Mouse (Mus musculus) lung, adult 18-20 months (tissue): ENCODE results near the gene Jun.

ENCODE experiments used
- DNase-seq, 2 experiments: peaks; one replicate each; pipeline ENCODE4 v3.0.0; 2022; ENCODE audit warnings: mixed read lengths in 2 of 2

The Jun gene

GRCm38 (mm10) chr4:95025847-95026600 lies 26.0 kb downstream of the Jun start:
- DNase-seq: no peak

- DNase-seq: no peak
Measured at GRCm38 (mm10) chr4:95023350-95023953, 28.6 kb downstream of the Jun start.

- peak in 1 of 2 experiments; percentile 38 for DNase-seq
Measured at GRCm38 (mm10) chr4:95021649-95022637, 30.1 kb downstream of the Jun start.

GRCm38 (mm10) chr4:95020201-95020600 lies 31.8 kb downstream of the Jun start:
- no peak for DNase-seq

GRCm38 (mm10) chr4:95018221-95018620 lies 33.8 kb downstream of the Jun start:
- no peak for DNase-seq

- no peak for DNase-seq
Measured at GRCm38 (mm10) chr4:95012706-95013105, 39.3 kb downstream of the Jun start.

- DNase-seq: no peak
Measured at GRCm38 (mm10) chr4:95012256-95012655, 39.8 kb downstream of the Jun start.

GRCm38 (mm10) chr4:95008175-95009057 lies 43.6 kb downstream of the Jun start:
- DNase-seq: peak; percentile 68 to 72

- no peak for DNase-seq
Measured at GRCm38 (mm10) chr4:95007759-95008158, 44.3 kb downstream of the Jun start.

GRCm38 (mm10) chr4:95005251-95005830 lies 46.7 kb downstream of the Jun start:
- no peak for DNase-seq

GRCm38 (mm10) chr4:95001043-95001775 lies 50.8 kb downstream of the Jun start:
- no peak for DNase-seq

GRCm38 (mm10) chr4:95000147-95000546 lies 51.9 kb downstream of the Jun start:
- DNase-seq: no peak

- DNase-seq: no peak
Measured at GRCm38 (mm10) chr4:94999249-94999648, 52.8 kb downstream of the Jun start.
